Mouse (Mus musculus): Measurements from ENCODE around the gene P2ry2.

P2ry2 gene

DNA sequence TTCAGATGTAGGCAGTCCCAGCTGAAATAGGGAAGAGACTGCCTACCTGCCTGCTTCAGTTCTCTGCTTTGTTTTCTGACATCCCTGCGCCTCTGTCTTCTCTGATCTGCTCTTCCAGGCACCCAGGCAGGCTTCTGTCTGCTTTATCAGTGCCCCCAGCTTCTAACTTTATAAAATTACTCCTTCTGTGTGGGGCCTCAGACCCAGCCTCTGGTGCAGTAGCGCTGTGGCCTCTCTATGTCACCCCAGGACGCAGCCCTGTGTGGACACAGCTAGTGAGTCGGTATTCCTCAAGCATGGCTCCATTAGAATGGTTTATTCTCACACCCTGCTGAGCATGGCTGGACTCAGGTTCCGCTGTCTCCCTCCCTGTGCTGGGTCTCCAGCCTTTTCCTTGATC is 62.6 kb downstream of the P2ry2 start:
- no peak for DNase-seq (ENCODE audit: extremely low spot score, low read depth, low spot score)
